Mouse (Mus musculus) ES-E14 (cell line): ENCODE data around the gene Ankrd35. TPM values are rescaled to one million over a fixed set of nuclear protein-coding genes. Genes with fewer than 3 reads are reported as not detected.

Experiments
- DNase-seq: peaks from one replicate; pipeline ENCODE4 v3.0.0-alpha.2; 2013; ENCODE audit warnings: low read depth, low spot score
- H3K27ac ChIP-seq: 2 replicates; pipeline ENCODE4 v1.5.1; 2012; ENCODE audit warnings: low read depth, mild to moderate bottlenecking, low read length, moderate library complexity, mixed read lengths; ENCODE audit not compliant: poor library complexity, insufficient read depth, severe bottlenecking
- H3K36me3 ChIP-seq: 2 replicates; pipeline ENCODE4 v1.6.1; 2012; ENCODE audit warnings: mild to moderate bottlenecking, low read length, moderate library complexity, mixed read lengths; ENCODE audit not compliant: control insufficient read depth, poor library complexity, insufficient read depth, severe bottlenecking
- H3K4me1 ChIP-seq, 2 experiments: fragments of 150-350 bp in 1 of 2; sonication (generic) in 1 of 2; 2 replicates each; pipeline ENCODE4 v1.6.1; 2012; ENCODE audit warnings: low read length in 2 of 2, mild to moderate bottlenecking in 1 of 2, mixed read lengths in 1 of 2; ENCODE audit not compliant: control insufficient read depth in 2 of 2, insufficient read depth in 2 of 2, poor library complexity in 1 of 2
- H3K4me3 ChIP-seq, 2 experiments: fragments of 150-350 bp in 1 of 2; sonication (generic) in 1 of 2; 2 replicates each; pipeline ENCODE4 v1.5.1; 2012; ENCODE audit warnings: low read length in 2 of 2, low read depth in 1 of 2, mild to moderate bottlenecking in 1 of 2, mixed read lengths in 1 of 2; ENCODE audit not compliant: insufficient read depth in 1 of 2, poor library complexity in 1 of 2, severe bottlenecking in 1 of 2
- H3K9ac ChIP-seq: 2 replicates; pipeline ENCODE4 v1.6.1; 2012; ENCODE audit warnings: low read depth, mild to moderate bottlenecking, low read length, mixed read lengths; ENCODE audit not compliant: poor library complexity, insufficient read depth, severe bottlenecking
- H3K9me3 ChIP-seq: fragments of 150-350 bp; sonication (generic); 2 replicates; pipeline ENCODE4 v1.6.1; 2012; ENCODE audit warnings: low read depth, mild to moderate bottlenecking, low read length; ENCODE audit not compliant: control insufficient read depth, insufficient read depth
- CHD2 ChIP-seq: IDR thresholded peaks from 2 replicates; pipeline ENCODE4 v1.6.1; 2014; ENCODE audit warnings: mild to moderate bottlenecking, low read depth, low read length, inconsistent platforms
- HCFC1 ChIP-seq: IDR thresholded peaks from 2 replicates; pipeline ENCODE4 v1.6.1; 2012; ENCODE audit warnings: low read length, inconsistent platforms, borderline replicate concordance; ENCODE audit not compliant: insufficient read depth
- MAFK ChIP-seq: IDR thresholded peaks from 2 replicates; pipeline ENCODE4 v1.6.1; 2014; ENCODE audit warnings: mild to moderate bottlenecking, low read depth, low read length, inconsistent platforms; ENCODE audit not compliant: insufficient read depth
- ZC3H11A ChIP-seq: IDR thresholded peaks from 2 replicates; pipeline ENCODE4 v1.6.1; 2012; ENCODE audit warnings: low read depth, mild to moderate bottlenecking, inconsistent platforms, low read length, borderline replicate concordance
- ZNF384 ChIP-seq: IDR thresholded peaks from 2 replicates; pipeline ENCODE4 v1.6.1; 2012; ENCODE audit warnings: low read depth, low read length, inconsistent platforms
- in situ Hi-C, 2 experiments: fragments of 600-800 bp; cut with MboI; formaldehyde crosslinking; loops; one replicate each; pipeline ENCODE4 v1.15.1; 2025; ENCODE audit warnings: low sequenced_read_pairs in 2 of 2, inconsistent platforms in 1 of 2; ENCODE audit not compliant: unreplicated experiment in 2 of 2
- total RNA-seq: library from RNA; depleted of rRNA; stranded (reverse); fragments of 300-350 nt; gene quantifications from 2 replicates; pipeline ENCODE4 v1.2.3, GENCODE M21; 2012

The Ankrd35 gene
- total RNA-seq, 1 experiment, result 3.7 TPM

DNA sequence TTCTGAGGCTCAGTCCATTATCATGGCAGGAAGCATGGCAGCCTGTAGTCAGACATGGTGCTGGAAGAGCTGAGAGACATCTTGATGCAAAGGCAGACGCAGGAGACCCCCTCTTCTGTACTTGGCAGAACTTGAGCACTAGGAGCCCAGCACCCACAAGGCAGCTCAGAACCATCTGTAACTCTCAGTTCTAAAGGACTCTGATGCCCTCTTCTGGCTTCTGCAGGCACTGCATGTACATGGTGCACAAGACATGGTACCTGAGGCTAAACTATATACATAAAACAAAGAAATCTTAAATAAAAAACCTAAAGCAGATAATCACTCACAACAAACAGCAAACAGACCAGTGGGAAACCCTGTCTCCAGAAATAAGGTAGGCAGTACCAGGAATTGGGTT lies 30.7 kb upstream of the Ankrd35 start:
- DNase-seq, result peak; percentile 65
- H3K9me3 ChIP-seq, result no peaks in the 10 kb centered on the region
- no peak for TF ChIP-seq ZNF384
- TF ChIP-seq CHD2, result no peak
- TF ChIP-seq HCFC1, result no peak
- TF ChIP-seq ZC3H11A, result peak; percentile 48; the same call in 1 of the 2 replicates
- no peak for TF ChIP-seq MAFK
- no peak overlapping the region for H3K27ac ChIP-seq
- peaks cover 0 to 4% of the 10 kb centered on the region in 2 experiments; a peak in 2 of 4 replicates for H3K4me1 ChIP-seq
- in situ Hi-C loops, result loop anchor here in 1 of 2 experiments (10.0 kb wide), 1 partner anchor 94 kb away; no protein-coding TSS in a partner anchor
- H3K9ac ChIP-seq, result no peak overlapping the region
- H3K4me3 ChIP-seq, result no peak overlapping the region
- peaks cover 3% of the 10 kb centered on the region; the same call in 1 of the 2 replicates for H3K36me3 ChIP-seq

DNA sequence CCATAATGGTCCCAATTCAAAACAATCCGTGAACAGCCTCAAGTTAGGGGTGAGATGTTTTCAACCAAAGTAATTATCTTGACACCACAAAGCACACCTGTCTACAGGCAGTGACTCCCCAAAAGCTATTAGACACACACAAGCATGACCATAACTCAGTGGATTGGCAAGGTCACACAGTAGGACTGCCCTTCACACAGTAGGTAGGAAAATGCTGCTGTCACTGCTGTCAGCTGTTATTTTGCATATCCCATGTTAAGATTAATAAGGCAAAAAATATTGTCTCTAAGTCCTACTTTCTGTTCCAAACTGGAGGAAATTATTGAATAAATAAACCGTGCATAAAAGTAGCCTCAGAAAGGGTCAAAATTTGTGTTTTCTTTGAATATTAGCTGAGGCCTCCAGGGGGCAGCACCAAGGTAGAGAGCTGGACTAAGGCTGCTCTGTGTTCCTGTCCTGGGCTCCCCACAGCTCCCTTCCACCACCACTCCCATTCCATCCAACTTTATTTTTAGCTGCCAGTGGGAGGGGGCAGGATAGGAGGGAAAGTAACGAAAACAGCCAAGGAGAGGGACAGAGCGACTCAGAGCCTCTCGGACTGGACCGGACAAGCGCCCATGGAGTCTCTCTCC lies 24.8 kb upstream of the Ankrd35 start, which contains the start of gene Itga10:
Gene Itga10 (plus strand): TSS at position 567 of the 632 bp plus-strand sequence.
- no peak for DNase-seq
- Histone ChIP-seq H3K36me3 (peaks cover 3% of the 10 kb centered on the region), H3K4me1 (peaks cover 0 to 7% of the 10 kb centered on the region in 2 experiments; a peak in 1 of 4 replicates), H3K27ac (no peak within 1 kb of the TSS), H3K9me3 (no peaks in the 10 kb centered on the region), H3K4me3 (no peak within 1 kb of the TSS), H3K9ac (no peak within 1 kb of the TSS)
- in situ Hi-C loops, result no loop called here
- no peak for TF ChIP-seq CHD2
- no peak for TF ChIP-seq MAFK
- no peak for TF ChIP-seq ZC3H11A
- no peak for TF ChIP-seq HCFC1
- no peak for TF ChIP-seq ZNF384

DNA sequence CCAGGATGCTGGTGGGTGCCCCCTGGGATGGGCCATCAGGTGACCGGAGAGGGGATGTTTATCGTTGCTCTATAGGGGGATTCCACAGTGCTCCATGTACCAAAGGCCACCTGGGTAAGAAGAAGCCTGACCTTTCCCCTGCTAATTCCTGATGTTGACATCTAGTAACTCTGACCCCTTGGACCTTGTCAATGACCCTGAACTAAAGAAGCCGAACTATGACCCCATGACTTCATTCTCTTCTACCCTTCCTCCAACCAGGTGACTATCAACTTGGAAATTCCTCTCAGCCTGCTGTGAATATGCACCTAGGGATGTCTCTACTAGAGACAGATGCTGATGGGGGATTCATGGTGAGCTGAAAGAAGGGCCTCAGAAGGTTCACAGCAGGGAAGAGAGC lies 22.6 kb upstream of the Ankrd35 start:
- H3K27ac ChIP-seq, result no peak overlapping the region
- TF ChIP-seq HCFC1, result no peak
- TF ChIP-seq ZC3H11A, result no peak
- TF ChIP-seq ZNF384, result no peak
- no peak for TF ChIP-seq CHD2
- no peak for TF ChIP-seq MAFK
- in situ Hi-C loops, result no loop called here
- H3K36me3 ChIP-seq, result peaks cover 3% of the 10 kb centered on the region
- H3K9ac ChIP-seq, result no peak overlapping the region
- peaks cover 0 to 7% of the 10 kb centered on the region in 2 experiments; a peak in 1 of 4 replicates for H3K4me1 ChIP-seq
- H3K9me3 ChIP-seq, result no peaks in the 10 kb centered on the region
- no peak for DNase-seq
- H3K4me3 ChIP-seq, result no peak overlapping the region

DNA sequence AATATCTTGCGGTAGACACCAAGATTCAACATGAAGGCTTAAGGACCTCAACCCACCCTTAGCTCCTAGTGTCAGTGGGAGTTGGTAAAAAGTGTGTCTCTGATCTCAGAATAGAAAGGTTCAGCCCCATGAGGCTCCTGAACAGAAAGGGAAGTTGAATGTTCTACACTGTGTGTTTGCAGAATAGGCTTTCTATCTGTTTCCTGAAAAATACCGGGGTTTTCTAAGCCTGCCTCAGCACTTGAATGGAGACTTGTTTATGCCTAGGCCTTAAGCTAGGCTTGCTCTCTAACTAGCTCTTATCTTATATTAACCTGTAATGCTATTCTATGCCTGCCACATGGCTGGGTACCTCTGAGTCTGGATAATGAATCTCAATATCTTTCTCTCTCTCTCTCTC lies 9.0 kb upstream of the Ankrd35 start:
- DNase-seq, result no peak
- in situ Hi-C loops, result no loop called here
- TF ChIP-seq MAFK, result no peak
- TF ChIP-seq ZC3H11A, result no peak
- TF ChIP-seq CHD2, result no peak
- TF ChIP-seq ZNF384, result no peak
- no peak for TF ChIP-seq HCFC1
- Histone ChIP-seq H3K4me1 (peaks cover 5 to 7% of the 10 kb centered on the region in 2 experiments; a peak in 2 of 4 replicates), H3K27ac (no peak overlapping the region), H3K36me3 (no peaks in the 10 kb centered on the region), H3K9ac (no peak overlapping the region), H3K4me3 (no peak overlapping the region), H3K9me3 (no peaks in the 10 kb centered on the region)
